28 mouse cellular contexts compared by ENCODE assay signal in genomic region chr10:19126922-19127321, GRCm38 (mm10).
DNase-seq lines count a peak whose midpoint lies in the region; ATAC-seq and TF ChIP-seq lines count a peak whose summit lies in the region.
"Had no signal": no experiment of that assay in that cellular context is flagged by ENCODE, and none has a peak within 500 bp of the region (broad histone marks: within the 10 kb centered on the region; RNA-seq: fewer than 3 reads in every experiment).

No protein-coding gene starts in this region.

- DNase-seq in lung, embryonic 14.5 days, result peak; percentile 18
- DNase-seq in lung, adult 2 months, result no peak
- DNase-seq in lung, postnatal 0 days (ENCODE audit: low spot score), result peak; percentile 34
- DNase-seq in lung, postnatal 4 days, result no peak
- peak; percentile 3 for DNase-seq in 3134 (ENCODE audit: extremely low read depth, insufficient read length, low spot score)
- DNase-seq in NIH3T3 (ENCODE audit: low read depth), result peak; percentile 57
- no peak for DNase-seq in left cerebral cortex, adult 18-20 months (ENCODE audit: low spot score in 2 of 2)
- no peak for DNase-seq in left cerebral cortex, postnatal 14 days (ENCODE audit: low spot score in 2 of 2)
- DNase-seq: adrenal gland, postnatal 10 days; adrenal gland, postnatal 36 days; cerebellum, adult 18-20 months; cerebellum, adult 9-11 months; cerebellum, postnatal 25 days; gastrocnemius, postnatal 10 days; gastrocnemius, postnatal 36 days; heart, adult 2 months; heart, postnatal 14 days; heart, postnatal 4 days had no signal

- intact Hi-C loops in left cerebral cortex, postnatal 14 days (cut with DNase I), result no loop called here

- H3K4me1 ChIP-seq in lung, embryonic 14.5 days (ENCODE audit: insufficient read depth), result no peaks in the 10 kb centered on the region
- H3K4me1 ChIP-seq in lung, adult 2 months (ENCODE audit: control insufficient read depth, insufficient read depth, low read length), result peaks cover 11% of the 10 kb centered on the region
- H3K4me1 ChIP-seq in lung, postnatal 0 days (ENCODE audit: insufficient read depth, low read depth, low read length), result peaks cover 7% of the 10 kb centered on the region; the same call in 1 of the 2 replicates
- H3K4me1 ChIP-seq: forebrain, embryonic 13.5 days had no signal

- no peak for TF ChIP-seq POLR2A in lung, adult 2 months (IDR thresholded peaks at IDR 0.05; ENCODE audit: borderline replicate concordance, extremely low read depth, low read depth, low read length)

- ATAC-seq in lung, embryonic 14.5 days (ENCODE audit: insufficient read depth), result no peak
- ATAC-seq in lung, postnatal 0 days, result no peak
- ATAC-seq: forebrain, embryonic 13.5 days; forebrain, embryonic 16.5 days; hindbrain, postnatal 0 days; Patski had no signal

- 27% methylated on average over 2 of the region's 2 CpGs for WGBS in lung, embryonic 14.5 days
- WGBS in lung, adult 2 months, result 25% methylated on average over 2 of the region's 2 CpGs
- 20% methylated on average over 2 of the region's 2 CpGs for WGBS in lung, postnatal 0 days

- H3K9ac ChIP-seq in lung, embryonic 14.5 days, result no peak overlapping the region
- no peak overlapping the region for H3K9ac ChIP-seq in lung, postnatal 0 days (replicated peaks; ENCODE audit: low read depth)
- H3K9ac ChIP-seq: embryonic facial prominence, embryonic 12.5 days; embryonic facial prominence, embryonic 15.5 days; forebrain, embryonic 13.5 days; heart, embryonic 13.5 days; hindbrain, embryonic 14.5 days had no signal

- no peaks in the 10 kb centered on the region for H3K36me3 ChIP-seq in lung, embryonic 14.5 days (ENCODE audit: insufficient read depth)
- no peaks in the 10 kb centered on the region for H3K36me3 ChIP-seq in lung, postnatal 0 days (ENCODE audit: insufficient read depth, low read length)
- H3K36me3 ChIP-seq: embryonic facial prominence, embryonic 12.5 days; embryonic facial prominence, embryonic 15.5 days; heart, embryonic 10.5 days; heart, embryonic 13.5 days had no signal

- no peak overlapping the region for H3K4me3 ChIP-seq in lung, embryonic 14.5 days (ENCODE audit: low read depth, low read length)
- no peak overlapping the region for H3K4me3 ChIP-seq in lung, adult 2 months (replicated peaks; ENCODE audit: extremely low read depth, low read depth, low read length)
- H3K4me3 ChIP-seq in lung, postnatal 0 days (ENCODE audit: low read depth, low read length), result no peak overlapping the region
- H3K4me3 ChIP-seq: embryonic facial prominence, embryonic 12.5 days; embryonic facial prominence, embryonic 15.5 days; erythroblast, embryonic 14.5 days; forebrain, embryonic 13.5 days; heart, adult 2 months; heart, embryonic 10.5 days; heart, embryonic 13.5 days had no signal

- TF ChIP-seq EP300 in lung, postnatal 0 days (IDR thresholded peaks at IDR 0.05), result no peak; the same call in 1 of the 2 replicates

- no peaks in the 10 kb centered on the region for H3K27me3 ChIP-seq in lung, embryonic 14.5 days (ENCODE audit: insufficient read depth, low read length)
- no peaks in the 10 kb centered on the region for H3K27me3 ChIP-seq in lung, postnatal 0 days (replicated peaks; ENCODE audit: insufficient read depth, low read length)
- H3K27me3 ChIP-seq: embryonic facial prominence, embryonic 12.5 days; embryonic facial prominence, embryonic 15.5 days; forebrain, embryonic 13.5 days; heart, embryonic 13.5 days; Patski had no signal

- TF ChIP-seq CTCF in lung, embryonic 14.5 days (IDR thresholded peaks at IDR 0.05; ENCODE audit: low read depth), result no peak
- TF ChIP-seq CTCF in lung, adult 2 months (IDR thresholded peaks at IDR 0.05; ENCODE audit: insufficient read depth, low read length), result no peak
- no peak for TF ChIP-seq CTCF in lung, postnatal 0 days (IDR thresholded peaks at IDR 0.05)

- no peak overlapping the region for H3K4me2 ChIP-seq in lung, embryonic 14.5 days
- no peak overlapping the region for H3K4me2 ChIP-seq in lung, postnatal 0 days (replicated peaks; ENCODE audit: low read depth, low read length)
- H3K4me2 ChIP-seq: embryonic facial prominence, embryonic 12.5 days; embryonic facial prominence, embryonic 15.5 days; forebrain, embryonic 13.5 days; heart, embryonic 13.5 days; hindbrain, embryonic 14.5 days had no signal

- H3K27ac ChIP-seq in lung, embryonic 14.5 days (ENCODE audit: low read depth), result no peak overlapping the region
- H3K27ac ChIP-seq in lung, postnatal 0 days (ENCODE audit: low read length), result peak overlapping the region; percentile 23; the same call in 1 of the 2 replicates
- H3K27ac ChIP-seq: embryonic facial prominence, embryonic 12.5 days; embryonic facial prominence, embryonic 15.5 days; forebrain, embryonic 13.5 days; heart, adult 2 months; heart, embryonic 10.5 days; heart, embryonic 13.5 days; hindbrain, embryonic 14.5 days; hindbrain, postnatal 0 days had no signal

- no peaks in the 10 kb centered on the region for H3K9me3 ChIP-seq in lung, embryonic 14.5 days (ENCODE audit: low read depth, low read length)
- H3K9me3 ChIP-seq in lung, postnatal 0 days (ENCODE audit: low read length), result no peaks in the 10 kb centered on the region
- H3K9me3 ChIP-seq: embryonic facial prominence, embryonic 12.5 days; embryonic facial prominence, embryonic 15.5 days; forebrain, embryonic 13.5 days; heart, embryonic 10.5 days; heart, embryonic 13.5 days had no signal

Comparison
In these comparisons a context has a peak if more than half of its experiments do, and no peak if none do; other contexts are left out.
1. DNase-seq: peak in lung, embryonic 14.5 days (single experiment), lung, postnatal 0 days (single experiment), 3134 (single experiment) and NIH3T3 (single experiment); none in lung, adult 2 months (single experiment), lung, postnatal 4 days (0 of 2), left cerebral cortex, adult 18-20 months (0 of 2) and left cerebral cortex, postnatal 14 days (0 of 2).